Comparison of ENCODE assay signal across 8 mouse cellular contexts in genomic region chr15:91049496-91050441, GRCm38 (mm10). TPM values are rescaled to one million over a fixed set of nuclear protein-coding genes. Genes with fewer than 3 reads are reported as not detected.
DNase-seq lines count a peak whose midpoint lies in the region; ATAC-seq lines count a peak whose summit lies in the region.

Gene Kif21a, minus strand, starts transcription at chr15:91049948.

- H3K27ac ChIP-seq in hindbrain, embryonic 13.5 days, result peak within 1 kb of the TSS; percentile 100
- peak within 1 kb of the TSS; percentile 80 for H3K27ac ChIP-seq in lung, embryonic 16.5 days (ENCODE audit: low read length)

- no peaks in the 10 kb centered on the region for H3K9me3 ChIP-seq in hindbrain, embryonic 13.5 days
- H3K9me3 ChIP-seq in lung, embryonic 16.5 days (ENCODE audit: control insufficient read depth, low read length), result no peaks in the 10 kb centered on the region

- H3K4me3 ChIP-seq in hindbrain, embryonic 13.5 days, result peak within 1 kb of the TSS; percentile 96
- peak within 1 kb of the TSS; percentile 87 for H3K4me3 ChIP-seq in lung, embryonic 16.5 days (ENCODE audit: low read length)

- H3K4me1 ChIP-seq in hindbrain, embryonic 13.5 days (replicated peaks), result peaks cover 30% of the 10 kb centered on the region
- peaks cover 7% of the 10 kb centered on the region; the same call in 1 of the 2 replicates for H3K4me1 ChIP-seq in lung, embryonic 16.5 days (replicated peaks; ENCODE audit: control insufficient read depth, insufficient read depth, low read length)

- H3K4me2 ChIP-seq in hindbrain, embryonic 13.5 days, result peak within 1 kb of the TSS; percentile 66
- peak within 1 kb of the TSS; percentile 100 for H3K4me2 ChIP-seq in lung, embryonic 16.5 days (ENCODE audit: low read depth, low read length)

- peak; percentile 93 for ATAC-seq in hindbrain, embryonic 13.5 days (ENCODE audit: low FRiP score)
- ATAC-seq in lung, embryonic 16.5 days (ENCODE audit: low read depth), result peak; percentile 97

- H3K27me3 ChIP-seq in hindbrain, embryonic 13.5 days, result no peaks in the 10 kb centered on the region
- H3K27me3 ChIP-seq in lung, embryonic 16.5 days (ENCODE audit: control insufficient read depth, insufficient read depth, low read depth, low read length), result no peaks in the 10 kb centered on the region

- peak; percentile 90 for DNase-seq in adrenal gland, adult 2 months
- peak; percentile 93 to 95 for DNase-seq in cerebellum, postnatal 25 days
- DNase-seq in gastrocnemius, adult 18-20 months (ENCODE audit: low spot score), result peak; percentile 68
- peak; percentile 62 to 74 for DNase-seq in layer of hippocampus, postnatal 25 days (ENCODE audit: extremely low spot score in 1 of 2, low spot score in 1 of 2)
- peak; percentile 84 for DNase-seq in ovary, postnatal 36 days (ENCODE audit: low spot score)
- no peak for DNase-seq in MN1 (ENCODE audit: low spot score)

- peak within 1 kb of the TSS; percentile 99 for H3K9ac ChIP-seq in hindbrain, embryonic 13.5 days
- peak within 1 kb of the TSS; percentile 81 for H3K9ac ChIP-seq in lung, embryonic 16.5 days (ENCODE audit: low read length)

- WGBS in hindbrain, embryonic 13.5 days, result under 1% methylated on average over 62 of the region's 89 CpGs
- under 1% methylated on average over 65 of the region's 89 CpGs for WGBS in lung, embryonic 16.5 days

- H3K36me3 ChIP-seq in hindbrain, embryonic 13.5 days, result no peaks in the 10 kb centered on the region
- no peaks in the 10 kb centered on the region for H3K36me3 ChIP-seq in lung, embryonic 16.5 days (ENCODE audit: control insufficient read depth, insufficient read depth, low read length)

RNA-seq across cellular contexts. Expression of gene Kif21a, which starts in this region (rescaled TPM):
- total RNA-seq in adrenal gland, adult 2 months (2021), result 10 to 100 TPM; 18.0 to 19.5 TPM
- polyA plus RNA-seq in adrenal gland, adult 2 months (2012; rRNA removed), result 1.8 and 2.3 TPM in 2 replicates
- total RNA-seq in gastrocnemius, adult 18-20 months (2021), result 10 to 100 TPM; 17.7 to 24.7 TPM
- 48.9 and 51.6 TPM in 2 replicates for polyA plus RNA-seq in hindbrain, embryonic 13.5 days (2015; fragmentation: Nextera tagmentation; extraction: Ambion mirVana)
- total RNA-seq in layer of hippocampus, postnatal 25 days (2021), result 100 to 1,000 TPM; 104 to 113 TPM
- polyA plus RNA-seq in lung, embryonic 16.5 days (2015; fragmentation: Nextera tagmentation; extraction: Ambion mirVana), result 6.7 and 7.1 TPM in 2 replicates

Comparison
In these comparisons a context has a peak if more than half of its experiments do, and no peak if none do; other contexts are left out.
1. RNA of gene Kif21a (total RNA-seq): 104 to 113 TPM in layer of hippocampus, postnatal 25 days; 17.7 to 24.7 TPM in gastrocnemius, adult 18-20 months and 18.0 to 19.5 TPM in adrenal gland, adult 2 months; every median in the first group is over 4 times any median in the second.